Mouse (Mus musculus): Measurements from ENCODE around the gene Nanos2.

DNA sequence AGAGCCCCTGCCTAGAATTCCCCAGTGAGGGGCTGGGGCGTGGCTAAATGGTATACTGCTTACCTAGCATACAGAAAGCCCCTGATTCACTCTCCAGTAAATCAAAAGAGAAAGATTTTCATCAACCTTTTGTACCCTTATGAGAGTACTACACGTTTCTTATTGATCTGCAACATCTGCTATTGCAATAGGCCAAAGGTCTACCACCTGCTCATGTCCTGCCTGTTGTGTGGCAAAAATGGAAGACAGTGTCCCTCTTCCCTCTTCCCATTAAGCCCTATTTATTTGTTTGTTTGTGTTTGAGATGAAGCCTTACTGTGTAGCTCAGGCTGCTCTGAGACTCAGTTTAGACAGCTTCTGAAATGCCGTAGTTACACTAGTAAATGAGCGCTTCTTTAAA is 28.8 kb downstream of the Nanos2 start:
- no peak for TF ChIP-seq POLR2A (IDR thresholded peaks at IDR 0.05; ENCODE audit: borderline replicate concordance, extremely low read depth, low read depth, low read length)
- TF ChIP-seq CTCF (IDR thresholded peaks at IDR 0.05; ENCODE audit: insufficient read depth, low read length), result no peak
